Mouse (Mus musculus) spleen, postnatal 14 days (tissue): ENCODE results near the gene Ppid.
A peak's percentile ranks its signal among the peaks of the same experiment; 100 is the strongest.
"Not testable (repeated sequence)": the region's sequence is repeated elsewhere in the genome, so short reads cannot be mapped to it uniquely, and the experiment has no call there.

ENCODE experiments used
- DNase-seq, 2 experiments: peaks; one replicate each; pipeline ENCODE4 v3.0.0; 2021 to 2022; ENCODE audit warnings: low spot score in 2 of 2

The Ppid gene

DNA sequence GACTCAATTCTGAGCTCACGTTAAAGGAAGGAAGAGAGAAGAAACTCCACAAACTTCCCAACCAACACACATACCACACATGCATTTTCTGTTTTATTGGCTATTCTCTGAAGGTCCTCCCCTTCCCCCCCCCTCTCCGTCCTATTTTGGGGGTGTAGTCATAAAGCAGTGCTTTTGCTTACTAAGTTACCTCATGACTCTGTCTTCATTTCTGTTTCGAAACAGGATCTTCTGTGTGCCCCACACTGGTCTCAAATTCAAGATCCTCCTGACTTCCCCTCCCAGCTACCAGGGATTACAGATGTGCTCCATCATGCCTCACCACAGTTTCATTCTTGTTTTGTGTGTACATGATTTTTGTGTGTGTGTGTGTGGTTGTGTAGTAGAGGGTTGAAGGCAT, 18.7 kb upstream of the Ppid start:
- DNase-seq, result no peak

DNA sequence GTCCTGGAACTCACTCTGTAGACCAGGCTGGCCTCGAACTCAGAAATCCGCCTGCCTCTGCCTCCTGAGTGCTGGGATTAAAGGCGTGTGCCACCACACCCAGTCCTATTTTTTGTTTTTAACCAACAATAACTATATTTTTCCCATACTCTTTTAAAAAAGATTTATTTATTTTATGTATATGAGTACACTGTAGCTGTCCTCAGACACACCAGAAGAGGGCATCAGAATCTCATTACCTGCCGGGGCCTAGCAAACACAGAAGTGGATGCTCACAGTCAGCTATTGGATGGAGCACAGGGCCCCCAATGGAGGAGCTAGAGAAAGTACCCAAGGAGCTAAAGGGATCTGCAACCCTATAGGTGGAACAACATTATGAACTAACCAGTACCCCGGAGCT, 17.8 kb upstream of the Ppid start:
- DNase-seq, result not testable (repeated sequence)

DNA sequence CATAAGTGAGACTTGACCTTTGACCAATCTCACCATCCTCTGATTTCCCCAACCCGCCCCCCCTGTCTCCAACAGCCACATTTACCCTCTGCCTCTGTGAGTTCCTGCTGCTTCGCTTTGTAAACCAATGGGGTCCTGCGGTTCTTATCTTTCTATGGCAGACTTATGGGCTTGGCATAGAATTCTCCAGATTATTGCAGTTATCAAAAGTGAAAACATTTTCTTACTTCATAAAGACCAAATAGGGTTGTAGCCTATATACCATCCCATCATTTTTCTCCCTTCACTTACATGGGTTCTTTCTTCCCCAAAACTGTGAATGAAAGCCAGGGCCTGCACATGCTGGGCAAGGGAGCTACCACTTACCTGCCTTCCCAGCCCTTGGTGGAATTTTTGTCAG, 16.8 kb upstream of the Ppid start:
- no peak for DNase-seq

DNA sequence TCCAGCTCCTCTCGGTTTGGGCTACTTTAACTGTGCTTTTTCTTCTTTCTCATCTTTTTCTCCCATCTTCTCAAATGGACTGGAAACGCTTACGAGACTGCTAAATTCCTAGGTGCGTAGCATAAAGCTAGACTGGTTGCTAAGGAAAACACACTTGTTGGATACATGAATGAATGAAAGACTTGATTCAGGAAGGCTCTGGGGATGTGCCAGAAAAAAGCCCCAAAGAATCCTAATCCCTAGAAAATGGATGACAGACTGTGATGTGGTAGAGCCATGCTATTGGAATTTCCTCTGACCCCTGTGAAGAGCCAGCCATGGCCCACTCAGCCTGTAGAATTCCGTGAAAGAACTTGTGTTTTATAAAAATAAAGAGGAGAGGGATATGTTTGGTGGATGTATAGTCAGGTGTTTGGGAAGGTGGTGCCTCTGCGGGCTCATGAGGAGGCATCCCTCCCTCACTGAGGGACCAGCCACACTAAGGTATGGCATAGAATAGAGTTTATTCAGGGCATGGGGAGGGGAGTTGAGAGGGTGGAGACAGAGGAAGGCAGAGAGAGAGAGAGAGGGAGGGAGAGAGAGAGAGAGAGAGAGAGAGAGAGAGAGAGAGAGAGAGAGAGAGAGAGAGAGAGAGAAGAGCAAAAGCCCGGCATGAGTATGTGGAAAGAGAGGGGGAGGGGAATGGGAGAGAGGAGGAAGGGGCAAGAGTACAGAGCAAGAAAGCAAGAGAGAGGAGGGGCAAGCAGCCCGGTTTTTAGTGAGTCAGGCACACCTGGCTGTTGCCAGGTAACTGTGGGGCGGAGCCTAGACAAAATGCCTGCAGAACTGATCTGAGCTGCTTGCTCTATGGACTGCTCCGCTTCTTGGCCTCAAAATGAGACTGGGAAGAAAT, 15.3 kb upstream of the Ppid start:
- no peak for DNase-seq

- no peak for DNase-seq
Observed at GRCm38 (mm10) chr3:79576468-79576816, 14.7 kb upstream of the Ppid start.

GRCm38 (mm10) chr3:79576865-79577264, 14.3 kb upstream of the Ppid start:
- DNase-seq, result no peak

DNA sequence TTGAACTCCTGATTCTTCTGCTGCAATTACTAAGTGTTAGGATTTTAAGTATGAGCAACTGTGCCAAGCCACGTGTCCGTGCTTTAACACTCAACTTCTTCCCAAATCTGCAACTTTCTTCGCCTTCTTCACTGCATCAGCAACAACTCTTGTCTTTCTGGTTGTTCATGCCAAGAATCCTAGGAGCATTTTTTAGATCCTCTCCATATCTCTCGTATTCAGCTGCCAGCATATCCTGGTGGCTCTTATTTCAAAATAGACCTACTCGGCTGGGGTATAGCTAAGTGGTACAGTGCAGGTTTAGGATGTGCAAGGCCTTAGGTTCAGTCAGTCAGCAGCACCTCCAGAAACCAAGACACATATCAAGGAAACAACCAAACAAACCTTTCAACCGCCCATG, 13.5 kb upstream of the Ppid start:
- no peak for DNase-seq

- DNase-seq, result no peak
Observed at GRCm38 (mm10) chr3:79578164-79578563, 13.0 kb upstream of the Ppid start.

DNA sequence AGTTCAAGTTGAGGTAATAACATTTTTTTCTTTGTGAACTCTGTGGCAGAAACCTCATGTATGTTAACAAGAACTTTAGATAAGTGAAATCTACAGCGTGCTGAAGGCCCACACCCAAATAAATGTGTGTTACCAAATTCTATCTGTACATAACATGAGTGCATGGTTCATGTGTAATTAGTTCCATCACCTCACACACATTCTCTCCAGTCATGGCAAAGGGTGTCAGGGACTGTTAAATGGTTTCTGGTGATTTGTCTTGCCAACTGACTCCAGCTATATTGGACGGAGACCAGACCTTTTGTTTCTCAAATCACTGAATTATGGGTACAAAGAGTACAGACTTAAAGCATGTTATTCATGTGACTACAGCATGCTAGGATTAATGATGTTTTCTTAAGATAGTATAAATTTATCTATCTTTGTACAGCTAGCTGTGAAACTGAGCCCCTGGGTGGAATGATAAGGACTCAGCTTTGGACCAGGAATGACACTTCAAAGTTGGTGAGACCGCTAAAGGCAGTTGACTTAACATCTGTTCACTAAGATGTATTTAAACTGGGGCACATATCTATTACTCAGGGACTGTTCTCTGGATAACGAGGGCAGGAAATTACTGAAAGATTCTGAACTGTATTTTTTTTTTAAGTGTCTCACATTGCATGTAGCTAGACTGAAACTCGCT, 11.1 kb upstream of the Ppid start:
- DNase-seq, result no peak

GRCm38 (mm10) chr3:79586804-79587203, 4.3 kb upstream of the Ppid start:
- DNase-seq, result peak; percentile 75 to 86

GRCm38 (mm10) chr3:79589671-79590070, 1.5 kb upstream of the Ppid start:
- no peak for DNase-seq

DNA sequence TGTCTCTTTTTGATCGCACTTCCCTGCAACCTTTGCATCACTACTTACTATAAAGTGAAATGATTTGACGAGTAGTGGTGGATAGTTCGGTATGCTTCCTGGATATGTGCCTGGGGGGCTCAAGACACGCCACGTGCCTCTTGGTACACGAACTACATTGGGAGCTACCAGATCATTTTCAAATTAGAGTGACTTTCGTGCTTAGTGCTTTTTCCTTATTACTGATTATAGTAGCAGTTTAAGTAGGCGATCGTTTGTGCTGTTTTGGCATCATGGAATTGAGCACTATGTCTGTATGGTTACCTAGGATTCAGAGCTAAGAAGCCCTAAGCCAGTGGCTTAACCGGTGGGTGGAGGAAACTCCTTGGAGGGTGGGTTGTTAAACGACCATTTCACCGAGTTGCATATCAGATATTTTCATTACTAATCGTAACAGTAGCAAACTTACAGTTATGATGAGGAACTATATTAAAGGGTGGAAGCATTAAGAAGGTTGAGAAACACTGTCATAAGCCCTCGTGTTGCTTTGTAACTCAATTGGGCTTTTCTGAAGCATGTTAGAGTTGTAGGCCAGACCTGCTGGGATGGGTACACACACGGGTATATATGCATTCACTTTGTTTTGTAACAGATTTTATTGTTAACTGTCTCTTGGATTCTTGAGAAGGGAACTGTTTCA, 790 bp downstream of the Ppid start:
- no peak for DNase-seq

- DNase-seq, result no peak
Observed at GRCm38 (mm10) chr3:79595468-79595867, 4.3 kb downstream of the Ppid start.

- no peak for DNase-seq
Observed at GRCm38 (mm10) chr3:79609886-79610285, 18.7 kb downstream of the Ppid start.

DNA sequence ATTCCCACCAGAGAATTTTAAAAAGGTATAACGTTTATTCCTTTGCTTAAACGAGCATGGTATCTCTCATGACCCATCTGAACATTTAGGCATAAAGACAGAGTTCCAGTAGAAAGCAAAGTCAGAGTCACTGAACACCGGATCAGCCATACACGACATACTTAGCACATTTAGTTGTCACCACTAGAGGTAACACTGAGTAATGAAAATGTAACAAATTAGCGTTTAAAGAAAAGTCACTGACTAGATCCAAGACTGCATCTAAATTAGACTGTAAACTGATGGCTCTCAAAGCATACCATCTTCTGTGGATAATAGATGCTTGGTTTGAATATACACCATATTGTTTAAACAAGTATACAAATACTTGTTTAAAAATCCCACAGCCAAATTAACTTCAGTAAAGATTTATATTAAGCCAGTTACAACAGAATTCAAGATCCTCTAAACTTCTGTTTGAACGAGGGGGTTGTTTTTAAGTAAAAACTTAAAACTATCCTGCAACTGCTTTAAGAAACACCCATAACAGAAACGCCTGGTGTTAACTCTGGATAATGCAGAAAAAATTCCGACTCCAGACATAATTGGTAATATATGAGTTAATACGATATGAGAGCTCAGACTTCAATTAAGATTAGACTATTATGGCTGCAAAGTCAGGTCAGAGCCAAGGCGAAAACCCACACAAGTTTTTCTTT, 36.5 kb downstream of the Ppid start:
- no peak for DNase-seq

DNA sequence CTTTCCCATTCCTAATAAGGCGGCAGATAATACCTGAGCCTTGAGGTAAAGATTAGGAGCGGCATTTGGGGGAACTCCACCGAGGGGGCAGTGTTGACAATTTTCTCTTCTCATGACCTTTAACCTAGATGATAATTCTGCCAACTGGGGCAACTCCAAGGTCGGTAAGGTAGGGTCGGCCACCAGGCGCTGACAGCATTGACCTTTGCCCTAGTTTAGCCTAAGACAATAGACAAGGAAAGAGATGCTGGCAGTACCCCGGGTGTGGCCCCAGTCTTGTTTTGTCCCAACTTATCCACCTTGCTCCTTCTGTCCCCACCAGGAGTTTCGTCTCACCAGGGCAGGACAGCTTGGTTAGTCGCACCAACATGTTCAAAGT, 37.0 kb downstream of the Ppid start:
- no peak for DNase-seq

DNA sequence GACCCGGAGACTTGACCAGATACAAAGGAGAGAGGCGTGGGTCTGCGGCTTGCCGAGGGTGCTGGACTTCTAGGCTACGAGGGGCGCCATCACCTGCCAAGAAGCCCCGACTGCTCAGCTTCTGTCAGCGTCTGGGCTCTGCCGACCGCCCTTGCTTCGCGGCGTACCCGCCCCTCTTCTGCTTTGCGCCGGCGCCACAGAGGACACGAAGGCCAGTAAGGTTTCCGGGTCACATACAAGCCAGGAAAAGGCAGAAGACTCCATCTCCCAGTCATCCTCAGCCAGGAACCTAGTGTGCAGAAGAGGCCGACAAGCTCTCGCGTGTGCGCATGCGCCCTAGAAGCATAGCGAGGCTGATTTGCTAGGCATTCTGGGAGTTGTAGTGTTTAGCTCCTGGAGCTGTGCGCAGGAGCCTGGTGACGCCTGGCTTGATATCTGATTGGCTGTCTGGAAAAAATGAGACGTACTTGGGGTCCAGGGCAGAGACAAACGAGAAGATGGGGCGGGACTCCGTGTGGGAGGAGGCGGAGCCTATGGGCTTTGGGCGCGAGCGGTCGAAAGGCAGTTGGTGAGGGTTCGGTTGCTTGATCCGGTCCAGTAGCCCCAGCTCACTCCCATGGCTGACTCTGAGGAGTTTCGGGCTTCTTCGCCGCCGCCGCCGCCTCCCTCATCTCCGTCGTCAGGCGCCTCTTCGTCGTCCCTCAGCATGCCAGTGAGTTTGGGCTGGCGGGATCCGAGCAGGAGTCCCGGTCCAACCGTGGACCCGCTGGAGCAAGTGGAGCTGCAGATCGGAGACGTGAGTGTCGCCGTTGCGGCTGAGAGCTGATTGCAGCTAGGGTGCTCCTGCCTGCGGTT, 37.6 kb downstream of the Ppid start, which contains the start of gene 4930579G24Rik:
Gene 4930579G24Rik (plus strand): TSS at position 519 of the 855 bp plus-strand sequence.
- peak; percentile 85 to 87 for DNase-seq

DNA sequence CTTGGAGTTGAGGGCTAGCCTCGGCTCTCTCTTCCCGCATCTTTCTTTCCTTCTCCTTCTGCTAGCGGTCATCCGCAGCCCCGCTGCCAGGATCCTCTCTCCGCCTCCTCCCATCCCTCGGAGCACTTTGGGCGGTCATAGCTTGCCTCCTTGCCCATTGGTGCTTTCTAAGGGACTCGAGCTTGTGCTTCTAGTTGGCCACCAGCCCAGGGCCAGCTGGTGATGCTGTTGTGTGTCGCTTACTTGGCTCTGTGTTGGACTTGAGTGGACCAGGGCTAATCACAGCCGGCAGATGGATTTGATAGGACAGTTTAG, 38.2 kb downstream of the Ppid start, which contains the start of gene Etfdh:
Gene Etfdh (minus strand): TSS at position 85 of the 315 bp plus-strand sequence.
- DNase-seq, result no peak

GRCm38 (mm10) chr3:79652129-79652528, 61.0 kb downstream of the Ppid start:
- DNase-seq, result no peak
